Mouse (Mus musculus): ENCODE results near the gene Foxa1. TPM values are rescaled to one million over a fixed set of nuclear protein-coding genes. Genes with fewer than 3 reads are reported as not detected.

The Foxa1 gene
- polyA plus RNA-seq, 1 experiment from 2014 or later, result 0.74 TPM

DNA sequence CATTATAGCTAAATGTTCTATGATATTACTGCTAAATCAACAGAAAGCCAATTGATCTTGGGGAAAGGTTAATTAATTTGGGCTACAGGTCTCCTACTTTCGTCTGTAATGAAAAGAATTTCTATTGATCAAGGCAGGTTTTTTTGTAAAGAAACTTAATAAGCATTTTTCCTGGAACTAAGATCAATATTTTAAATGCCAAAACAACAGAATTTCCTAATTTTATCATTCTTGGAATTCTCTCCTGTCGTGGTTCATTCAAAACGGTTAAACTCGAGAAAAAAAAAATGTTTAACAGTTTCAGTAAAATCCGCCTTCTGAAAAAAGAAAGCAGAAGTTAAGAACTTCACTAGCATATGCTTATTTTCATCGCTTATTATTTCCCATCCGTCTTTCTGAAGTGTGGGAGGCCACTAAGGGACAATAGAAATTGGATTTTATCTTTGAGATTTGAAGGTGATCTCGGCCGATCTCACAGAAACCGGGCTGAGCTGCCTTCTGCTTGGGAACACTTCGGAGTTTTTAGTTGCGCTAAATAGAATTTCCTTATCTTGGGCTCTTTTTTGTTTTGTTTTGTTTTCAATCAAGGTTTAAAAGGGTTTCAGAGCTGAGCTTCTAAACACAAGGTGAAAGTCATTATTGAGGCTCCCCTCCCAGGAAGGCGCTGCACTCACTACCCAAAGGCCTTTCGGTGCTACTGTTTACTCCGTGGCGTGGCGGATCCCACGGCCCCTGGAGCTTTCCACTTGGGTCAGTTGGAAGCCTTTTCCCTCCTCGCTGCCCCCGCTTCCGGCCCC lies 8.7 kb downstream of the Foxa1 start:
- no peaks in the 10 kb centered on the region for H3K9me3 ChIP-seq
- H3K9ac ChIP-seq, result peak overlapping the region; percentile 40; the same call in 1 of the 2 replicates
- peak overlapping the region; percentile 55 for H3K4me2 ChIP-seq
- H3K36me3 ChIP-seq (replicated peaks), result no peaks in the 10 kb centered on the region
- peak overlapping the region; percentile 36 for H3K4me3 ChIP-seq (replicated peaks)
- no peak for ATAC-seq (ENCODE audit: low FRiP score)
- H3K4me1 ChIP-seq, result peaks cover 46% of the 10 kb centered on the region
- peaks cover 83% of the 10 kb centered on the region for H3K27me3 ChIP-seq
- H3K27ac ChIP-seq, result no peak overlapping the region
- WGBS, result under 1% methylated on average over 21 of the region's 21 CpGs

DNA sequence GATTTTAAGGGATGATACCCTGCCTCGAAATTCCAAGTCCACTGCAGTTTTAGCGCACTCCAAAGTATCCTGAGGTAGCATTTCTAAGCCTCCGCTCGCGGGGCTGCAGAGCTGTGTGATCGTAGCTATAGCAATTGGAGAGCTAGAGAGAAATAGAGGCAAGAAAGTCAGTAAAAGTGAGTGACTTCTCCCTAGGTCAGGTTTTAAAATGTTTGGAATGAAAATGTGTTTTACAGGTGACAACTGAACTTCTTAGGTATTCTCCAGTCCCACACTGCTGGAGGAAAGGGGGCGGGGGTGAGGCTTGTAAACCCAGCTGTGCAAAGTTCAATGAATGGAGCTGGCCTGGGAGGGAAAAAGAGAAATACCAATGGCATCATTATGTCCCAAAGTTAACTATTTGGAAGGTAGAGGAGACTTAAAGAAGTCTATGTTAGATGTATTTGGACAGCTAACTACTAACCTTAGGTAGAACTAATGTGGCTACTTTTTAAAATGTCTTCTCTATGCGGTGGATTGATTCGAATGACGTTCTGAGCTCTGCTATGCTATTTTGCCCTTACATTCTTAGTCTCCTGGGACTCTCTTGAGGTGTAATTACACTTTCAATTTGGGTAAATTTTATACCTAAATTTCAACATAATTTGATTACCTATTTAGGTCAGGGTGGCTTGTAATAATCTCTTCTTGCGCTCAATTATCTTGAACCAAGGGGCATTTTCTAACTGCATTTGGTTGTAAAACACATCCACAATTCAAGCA lies 9.6 kb downstream of the Foxa1 start:
- peaks cover 83% of the 10 kb centered on the region for H3K27me3 ChIP-seq
- H3K9ac ChIP-seq, result no peak overlapping the region
- 3% methylated on average over 11 of the region's 11 CpGs for WGBS
- no peaks in the 10 kb centered on the region for H3K36me3 ChIP-seq (replicated peaks)
- H3K9me3 ChIP-seq, result no peaks in the 10 kb centered on the region
- H3K4me2 ChIP-seq, result no peak overlapping the region
- H3K4me3 ChIP-seq (replicated peaks), result no peak overlapping the region
- no peak for ATAC-seq (ENCODE audit: low FRiP score)
- peaks cover 37% of the 10 kb centered on the region for H3K4me1 ChIP-seq
- no peak overlapping the region for H3K27ac ChIP-seq

DNA sequence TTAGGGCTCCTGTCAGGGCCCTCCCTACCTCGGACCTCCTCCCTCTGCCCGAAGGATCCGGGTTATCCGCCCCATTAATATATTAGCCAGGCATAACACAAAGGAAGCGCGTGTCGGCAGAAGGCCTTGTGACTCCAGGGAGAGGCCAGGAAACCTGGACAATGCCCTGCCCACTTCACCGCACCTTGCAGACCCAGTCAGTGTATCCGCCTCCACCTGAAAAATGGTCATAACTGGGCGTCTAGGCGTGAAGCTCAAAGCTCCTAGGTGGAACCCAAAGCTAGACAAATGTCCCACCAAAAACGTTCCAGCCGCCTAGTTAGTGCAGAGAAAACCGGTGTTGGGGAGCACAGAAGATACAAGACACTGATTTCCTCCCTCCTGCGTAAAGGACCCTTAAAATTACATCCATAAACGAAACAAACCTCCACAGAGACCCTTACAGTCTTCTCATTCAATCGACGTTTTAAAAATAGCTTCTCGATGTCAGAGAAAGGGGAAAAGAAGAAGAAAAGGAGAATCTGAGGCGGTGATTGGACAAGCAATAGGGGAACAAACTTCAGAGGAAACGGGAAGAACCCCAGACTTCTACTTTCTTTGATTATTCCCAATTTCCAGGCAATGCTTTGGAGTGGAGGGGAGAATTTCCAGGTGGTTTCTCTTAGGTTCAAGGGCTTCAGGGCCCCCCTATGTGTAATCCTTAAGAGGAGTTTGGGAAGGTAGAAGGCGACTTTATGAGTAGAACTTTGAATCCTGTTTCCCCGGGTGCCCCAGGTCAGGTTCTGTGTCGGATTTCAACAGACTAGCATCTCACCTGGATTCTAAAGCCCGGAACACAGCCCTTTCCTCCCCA lies 10.4 kb downstream of the Foxa1 start:
- Histone ChIP-seq H3K4me2 (no peak overlapping the region), H3K27ac (no peak overlapping the region), H3K9me3 (no peaks in the 10 kb centered on the region), H3K4me3 (replicated peaks) (no peak overlapping the region), H3K4me1 (peaks cover 35% of the 10 kb centered on the region), H3K9ac (no peak overlapping the region), H3K27me3 (peaks cover 83% of the 10 kb centered on the region), H3K36me3 (replicated peaks) (no peaks in the 10 kb centered on the region)
- 1% methylated on average over 25 of the region's 25 CpGs for WGBS
- ATAC-seq (ENCODE audit: low FRiP score), result no peak

DNA sequence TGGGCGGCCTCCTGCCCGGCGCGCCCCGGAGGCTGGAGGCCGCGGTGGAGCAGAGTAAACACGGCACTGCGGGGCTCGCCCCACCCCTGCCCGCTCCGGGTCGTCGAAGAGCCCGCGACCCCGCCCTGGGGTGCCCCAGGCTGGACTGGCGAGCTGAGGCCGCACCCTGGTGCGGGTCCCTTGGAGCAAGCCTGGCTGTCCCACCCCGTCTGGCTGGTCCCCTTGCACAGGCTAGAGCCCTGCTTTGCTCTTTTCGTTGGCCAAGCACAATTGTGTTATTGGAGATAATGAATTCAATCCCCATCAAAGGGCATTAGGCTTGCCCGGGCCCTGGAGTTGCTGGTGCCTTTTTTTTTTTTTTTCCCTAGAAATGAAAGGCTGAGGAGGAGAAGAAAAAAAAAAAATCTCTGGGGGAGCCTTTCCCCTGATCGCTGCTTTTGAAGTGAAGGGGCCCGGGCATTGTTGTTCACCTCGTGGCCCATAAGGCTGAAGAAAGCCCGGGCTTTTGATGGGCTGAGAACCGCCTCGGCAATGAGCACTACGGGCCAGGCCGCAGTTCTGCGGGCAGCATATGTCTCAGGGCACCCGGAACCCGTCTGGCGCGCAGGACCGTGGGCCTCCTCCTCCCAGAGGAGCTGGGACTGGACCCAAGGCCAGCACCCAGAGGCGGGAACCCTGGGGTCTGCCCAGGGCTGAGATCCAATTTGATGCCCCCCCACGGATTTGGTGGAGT lies 11.7 kb downstream of the Foxa1 start:
- Histone ChIP-seq H3K4me3 (replicated peaks) (peak overlapping the region; percentile 26), H3K27me3 (peaks cover 78% of the 10 kb centered on the region), H3K4me1 (peaks cover 43% of the 10 kb centered on the region), H3K9ac (peak overlapping the region; percentile 21; the same call in 1 of the 2 replicates), H3K4me2 (peak overlapping the region; percentile 45), H3K27ac (no peak overlapping the region), H3K9me3 (no peaks in the 10 kb centered on the region), H3K36me3 (replicated peaks) (no peaks in the 10 kb centered on the region)
- WGBS, result under 1% methylated on average over 30 of the region's 39 CpGs
- ATAC-seq (ENCODE audit: low FRiP score), result peak; percentile 72

DNA sequence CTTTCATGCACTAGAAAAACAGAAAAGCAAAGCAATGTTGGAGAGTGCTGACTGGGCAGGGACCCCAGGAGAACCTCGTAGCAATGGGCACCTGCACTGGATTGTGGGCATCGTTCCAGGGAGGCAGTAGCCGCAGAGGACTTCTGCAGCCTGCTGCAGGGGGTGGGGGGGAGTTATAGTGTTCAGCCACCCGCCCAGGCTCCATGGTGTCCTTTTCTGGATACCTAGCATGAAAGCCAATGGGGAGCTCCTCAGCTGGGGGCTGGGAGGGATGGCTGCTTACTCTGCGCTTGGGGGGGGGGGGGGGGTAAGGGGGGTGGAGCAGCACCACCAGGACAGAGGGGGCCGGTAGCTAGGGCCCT lies 12.2 kb downstream of the Foxa1 start:
- WGBS, result 0% methylated on average over 4 of the region's 6 CpGs
- no peak overlapping the region for H3K27ac ChIP-seq
- peaks cover 41% of the 10 kb centered on the region for H3K4me1 ChIP-seq
- peak overlapping the region; percentile 26 for H3K4me3 ChIP-seq (replicated peaks)
- peak overlapping the region; percentile 21; the same call in 1 of the 2 replicates for H3K9ac ChIP-seq
- no peak; the same call in 1 of the 2 replicates for ATAC-seq (ENCODE audit: low FRiP score)
- H3K27me3 ChIP-seq, result peaks cover 73% of the 10 kb centered on the region
- H3K4me2 ChIP-seq, result peak overlapping the region; percentile 45
- H3K36me3 ChIP-seq (replicated peaks), result no peaks in the 10 kb centered on the region
- no peaks in the 10 kb centered on the region for H3K9me3 ChIP-seq

DNA sequence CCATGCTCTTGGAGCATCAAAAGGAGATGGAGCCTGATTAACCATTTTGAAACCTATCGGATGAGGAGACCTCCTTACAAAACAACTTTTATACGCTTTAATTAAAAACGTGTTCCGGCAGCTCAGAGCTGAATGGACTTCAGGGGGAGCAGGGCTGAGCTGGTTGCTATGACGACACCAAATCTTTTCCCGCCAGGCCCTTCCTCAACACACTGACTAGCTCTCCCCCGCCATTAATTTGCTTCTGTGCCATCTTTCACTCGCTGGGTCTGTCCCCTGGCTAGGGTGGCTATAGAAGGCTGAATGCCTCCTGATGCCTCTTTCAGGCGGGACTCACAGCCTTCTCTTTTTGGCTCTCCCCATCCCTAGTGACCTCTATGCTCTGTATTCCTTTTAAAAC lies 16.2 kb downstream of the Foxa1 start:
- H3K9me3 ChIP-seq, result no peaks in the 10 kb centered on the region
- H3K4me1 ChIP-seq, result peaks cover 19% of the 10 kb centered on the region
- peak; percentile 71 for ATAC-seq (ENCODE audit: low FRiP score)
- peaks cover 60% of the 10 kb centered on the region for H3K27me3 ChIP-seq
- 2% methylated on average over 9 of the region's 9 CpGs for WGBS
- no peak overlapping the region for H3K9ac ChIP-seq
- H3K4me2 ChIP-seq, result peak overlapping the region; percentile 19
- no peak overlapping the region for H3K4me3 ChIP-seq (replicated peaks)
- H3K36me3 ChIP-seq (replicated peaks), result no peaks in the 10 kb centered on the region
- no peak overlapping the region for H3K27ac ChIP-seq

DNA sequence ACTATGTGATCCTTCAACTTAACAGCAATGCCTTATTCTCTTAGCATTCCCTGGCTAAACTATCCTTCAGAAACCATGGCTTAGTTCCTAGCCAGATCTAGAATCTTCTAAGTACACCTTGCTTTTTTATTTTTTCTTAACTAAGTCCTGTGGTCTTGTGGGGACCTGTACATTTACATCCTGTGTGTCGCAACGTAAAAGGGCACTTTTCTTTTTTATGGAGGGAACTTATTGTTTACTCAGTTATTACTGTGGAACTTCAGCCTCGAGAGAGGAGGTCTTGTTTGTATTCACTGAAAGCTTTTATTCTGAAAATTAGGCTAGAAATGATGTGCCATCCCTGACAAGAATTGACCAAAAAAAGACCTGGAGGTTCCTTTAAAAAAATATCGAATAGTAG lies 18.4 kb downstream of the Foxa1 start:
- no peak overlapping the region for H3K4me3 ChIP-seq (replicated peaks)
- 85% methylated on average over 4 of the region's 4 CpGs for WGBS
- ATAC-seq (ENCODE audit: low FRiP score), result no peak
- H3K9me3 ChIP-seq, result no peaks in the 10 kb centered on the region
- H3K27me3 ChIP-seq, result peaks cover 40% of the 10 kb centered on the region
- peaks cover 9% of the 10 kb centered on the region for H3K4me1 ChIP-seq
- no peaks in the 10 kb centered on the region for H3K36me3 ChIP-seq (replicated peaks)
- H3K27ac ChIP-seq, result no peak overlapping the region
- H3K9ac ChIP-seq, result no peak overlapping the region
- no peak overlapping the region for H3K4me2 ChIP-seq

DNA sequence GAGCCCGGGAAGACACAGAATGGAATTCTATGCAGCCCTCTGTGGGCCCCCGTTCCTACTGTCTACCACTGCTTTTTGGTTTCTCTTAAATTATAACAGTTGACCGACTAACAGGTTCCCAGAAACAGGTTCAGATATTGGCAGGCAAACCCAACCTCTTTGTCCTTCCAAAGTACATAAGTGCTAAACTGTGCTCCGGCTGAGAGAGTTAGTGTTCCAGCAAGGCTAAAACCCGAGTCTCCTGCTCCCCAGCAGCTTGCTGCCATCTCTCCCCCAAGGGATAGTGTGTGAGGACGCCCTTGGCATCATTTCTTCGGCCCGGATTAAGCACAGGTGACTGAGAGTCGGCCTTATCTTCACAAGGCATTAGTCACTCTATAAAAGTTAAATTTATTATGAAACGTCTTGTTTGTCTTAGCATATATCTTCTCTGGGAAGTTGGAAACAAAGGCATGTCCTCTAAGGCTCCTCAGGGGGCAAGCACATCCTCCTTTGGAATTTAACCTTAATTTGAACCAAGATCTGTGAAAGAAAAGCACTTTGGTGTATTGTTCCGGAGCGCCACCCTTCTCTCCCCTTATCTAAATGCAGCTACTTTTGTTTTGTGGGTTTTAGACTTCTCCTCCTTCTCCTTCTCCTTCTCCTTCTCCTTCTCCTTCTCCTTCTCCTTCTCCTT lies 30.9 kb downstream of the Foxa1 start:
- no peak for ATAC-seq (ENCODE audit: low FRiP score)
- Histone ChIP-seq H3K4me1 (no peaks in the 10 kb centered on the region), H3K4me3 (replicated peaks) (no peak overlapping the region), H3K27me3 (no peaks in the 10 kb centered on the region), H3K9ac (no peak overlapping the region), H3K4me2 (no peak overlapping the region), H3K9me3 (no peaks in the 10 kb centered on the region), H3K27ac (no peak overlapping the region), H3K36me3 (replicated peaks) (no peaks in the 10 kb centered on the region)
- 44% methylated on average over 12 of the region's 12 CpGs for WGBS

DNA sequence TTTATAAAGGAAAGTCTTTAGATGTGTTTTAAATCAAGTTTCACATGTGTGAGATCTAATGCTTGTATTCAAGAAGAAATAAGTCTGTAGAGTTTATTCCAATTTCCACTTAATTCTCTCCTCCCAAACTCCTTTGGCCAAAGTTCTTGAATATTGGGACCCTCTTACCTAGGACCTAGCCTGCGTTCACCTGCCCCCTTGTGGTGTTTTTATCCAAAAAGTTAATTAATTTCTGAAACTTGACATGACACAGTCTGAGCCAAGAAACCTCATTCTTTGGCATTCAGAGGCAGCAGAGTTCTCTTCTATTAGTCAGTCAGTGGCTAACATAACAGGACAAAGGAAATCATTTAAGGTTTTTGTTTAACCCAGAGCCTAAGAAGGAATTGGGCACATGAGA lies 32.2 kb downstream of the Foxa1 start:
- no peak for ATAC-seq (ENCODE audit: low FRiP score)
- Histone ChIP-seq H3K36me3 (replicated peaks) (no peaks in the 10 kb centered on the region), H3K27ac (no peak overlapping the region), H3K4me2 (no peak overlapping the region), H3K9me3 (no peaks in the 10 kb centered on the region), H3K4me1 (no peaks in the 10 kb centered on the region), H3K27me3 (no peaks in the 10 kb centered on the region), H3K9ac (no peak overlapping the region), H3K4me3 (replicated peaks) (no peak overlapping the region)
- WGBS, result 39% methylated on average over 1 of the region's 1 CpGs

DNA sequence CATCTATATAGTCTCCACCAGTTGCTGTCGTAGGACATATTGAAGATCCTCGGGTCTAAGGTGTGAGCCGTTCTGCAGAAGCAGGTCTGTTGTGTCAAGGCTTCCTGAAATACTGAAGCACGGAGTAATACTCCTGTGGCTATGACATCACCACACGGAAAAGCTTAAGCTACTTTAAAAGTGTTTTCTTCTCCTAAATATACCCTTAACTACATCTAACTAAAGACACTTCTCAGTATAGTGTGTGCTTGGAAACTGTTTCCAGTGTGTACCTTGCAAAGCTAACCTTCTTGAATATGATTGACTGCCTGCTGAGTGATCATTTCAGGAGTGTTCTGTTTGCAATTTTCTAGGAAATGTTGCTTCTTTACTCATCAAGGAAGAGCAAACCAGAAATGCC lies 35.2 kb downstream of the Foxa1 start:
- H3K4me2 ChIP-seq, result no peak overlapping the region
- H3K36me3 ChIP-seq (replicated peaks), result no peaks in the 10 kb centered on the region
- 88% methylated on average over 5 of the region's 5 CpGs for WGBS
- no peak overlapping the region for H3K9ac ChIP-seq
- ATAC-seq (ENCODE audit: low FRiP score), result no peak
- no peaks in the 10 kb centered on the region for H3K9me3 ChIP-seq
- H3K4me3 ChIP-seq (replicated peaks), result no peak overlapping the region
- peaks cover 4% of the 10 kb centered on the region; the same call in 1 of the 2 replicates for H3K27me3 ChIP-seq
- H3K4me1 ChIP-seq, result peaks cover 3% of the 10 kb centered on the region; the same call in 1 of the 2 replicates
- no peak overlapping the region for H3K27ac ChIP-seq

DNA sequence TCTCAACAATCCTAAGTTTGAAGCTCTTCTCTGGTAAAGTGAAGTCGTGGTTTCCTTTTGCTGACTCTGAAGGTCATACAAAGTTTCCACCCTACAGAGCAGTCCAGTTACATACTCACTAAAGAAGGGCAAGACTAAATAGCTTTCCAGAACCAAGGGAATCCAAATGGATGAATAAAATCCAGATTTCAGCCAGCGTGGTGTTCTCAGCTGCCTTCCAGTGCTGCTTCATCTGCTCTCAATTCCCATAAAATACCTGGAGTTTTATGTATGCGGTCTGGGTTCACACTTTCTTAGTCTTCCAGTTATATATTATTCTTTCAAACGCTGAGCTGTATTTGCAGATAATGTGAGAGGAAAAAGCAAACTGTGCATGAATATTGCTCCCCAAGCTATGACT lies 35.6 kb downstream of the Foxa1 start:
- 90% methylated on average over 4 of the region's 4 CpGs for WGBS
- no peak overlapping the region for H3K9ac ChIP-seq
- H3K27me3 ChIP-seq, result peaks cover 4% of the 10 kb centered on the region; the same call in 1 of the 2 replicates
- H3K4me2 ChIP-seq, result no peak overlapping the region
- H3K36me3 ChIP-seq (replicated peaks), result no peaks in the 10 kb centered on the region
- no peak for ATAC-seq (ENCODE audit: low FRiP score)
- H3K4me1 ChIP-seq, result peaks cover 3% of the 10 kb centered on the region; the same call in 1 of the 2 replicates
- no peak overlapping the region for H3K4me3 ChIP-seq (replicated peaks)
- no peak overlapping the region for H3K27ac ChIP-seq
- H3K9me3 ChIP-seq, result no peaks in the 10 kb centered on the region

All from forebrain, embryonic 12.5 days (tissue).